Mouse (Mus musculus) myocyte (in vitro differentiated cells): ENCODE measurements at regions not wholly inside any gene's neighbourhood (a gene's known extent, or its start where the extent isn't known, plus 50 kb on each side); places are given as distances from the start of the nearest gene placed in this dataset.

Experiments used
- H3K27me3 ChIP-seq: one replicate; pipeline ENCODE4 v1.6.1; 2011; ENCODE audit not compliant: control insufficient read depth, insufficient read depth, insufficient read length
- H3K36me3 ChIP-seq: one replicate; pipeline ENCODE4 v1.6.1; 2011; ENCODE audit not compliant: control insufficient read depth, insufficient read depth
- H3K4me2 ChIP-seq: one replicate; pipeline ENCODE4 v1.6.1; 2011; ENCODE audit warnings: low read depth, control low read depth
- H3K4me3 ChIP-seq: one replicate; pipeline ENCODE4 v1.5.1; 2011; ENCODE audit warnings: mild to moderate bottlenecking, control low read depth, moderate library complexity
- H3K79me2 ChIP-seq: one replicate; pipeline ENCODE4 v1.6.1; 2011; ENCODE audit not compliant: control insufficient read depth, insufficient read depth
- H3ac ChIP-seq: one replicate; pipeline ENCODE4 v1.6.1; 2011; ENCODE audit not compliant: control insufficient read depth, insufficient read length
- CEBPB ChIP-seq: IDR thresholded peaks from 2 replicates; pipeline ENCODE4 v1.6.1; 2011; ENCODE audit warnings: mild to moderate bottlenecking, moderate library complexity; ENCODE audit not compliant: poor library complexity, insufficient read depth, severe bottlenecking
- E2F4 ChIP-seq: IDR thresholded peaks from one replicate; pipeline ENCODE4 v1.6.1; 2011; ENCODE audit warnings: mild to moderate bottlenecking, control low read depth, moderate library complexity; ENCODE audit not compliant: insufficient read depth
- MAX ChIP-seq: IDR thresholded peaks from one replicate; pipeline ENCODE4 v1.6.1; 2011; ENCODE audit warnings: low read depth, mild to moderate bottlenecking, control low read depth
- MYOD1 ChIP-seq, 3 experiments: IDR thresholded peaks; one replicate each; pipeline ENCODE4 v1.6.1; 2011; ENCODE audit warnings: control low read depth in 2 of 3, low read depth in 2 of 3, mild to moderate bottlenecking in 2 of 3, moderate library complexity in 1 of 3; ENCODE audit not compliant: insufficient read length in 2 of 3, control insufficient read depth in 1 of 3
- MYOG ChIP-seq, 3 experiments: IDR thresholded peaks; one replicate each; pipeline ENCODE4 v1.6.1; 2011; ENCODE audit warnings: control low read depth in 2 of 3, low read depth in 2 of 3, mild to moderate bottlenecking in 2 of 3; ENCODE audit not compliant: insufficient read length in 2 of 3, control insufficient read depth in 1 of 3, insufficient read depth in 1 of 3
- POLR2A ChIP-seq: IDR thresholded peaks from one replicate; pipeline ENCODE4 v1.6.1; 2011; ENCODE audit warnings: low read depth, mild to moderate bottlenecking, control low read depth, moderate library complexity; ENCODE audit not compliant: insufficient read length
- POLR2AphosphoS2 ChIP-seq: IDR thresholded peaks from one replicate; pipeline ENCODE4 v1.6.1; 2011; ENCODE audit warnings: low read depth, control low read depth; ENCODE audit not compliant: insufficient read length
- REST ChIP-seq: IDR thresholded peaks from one replicate; pipeline ENCODE4 v1.6.1; 2011; ENCODE audit warnings: mild to moderate bottlenecking, control low read depth, moderate library complexity; ENCODE audit not compliant: insufficient read depth, insufficient read length
- SRF ChIP-seq: IDR thresholded peaks from one replicate; pipeline ENCODE4 v1.6.1; 2011; ENCODE audit warnings: low read depth; ENCODE audit not compliant: control insufficient read depth, insufficient read length
- TCF12 ChIP-seq: IDR thresholded peaks from one replicate; pipeline ENCODE4 v1.6.1; 2011; ENCODE audit warnings: mild to moderate bottlenecking, control low read depth; ENCODE audit not compliant: poor library complexity, insufficient read depth, severe bottlenecking
- TCF3 ChIP-seq: IDR thresholded peaks from one replicate; pipeline ENCODE4 v1.6.1; 2011; ENCODE audit warnings: low read depth, control low read depth; ENCODE audit not compliant: insufficient read length
- USF1 ChIP-seq: IDR thresholded peaks from one replicate; pipeline ENCODE4 v1.6.1; 2011; ENCODE audit warnings: low read depth, mild to moderate bottlenecking, control low read depth, moderate library complexity

GRCm38 (mm10) chr16:95900181-95900580 lies 90.6 kb downstream of the Psmg1 start:
- no peak overlapping the region for H3ac ChIP-seq
- no peak overlapping the region for H3K4me3 ChIP-seq
- H3K79me2 ChIP-seq, result no peaks in the 10 kb centered on the region
- H3K36me3 ChIP-seq, result no peaks in the 10 kb centered on the region
- H3K27me3 ChIP-seq, result no peaks in the 10 kb centered on the region
- no peak overlapping the region for H3K4me2 ChIP-seq
- TF ChIP-seq REST (no peak), TCF3 (no peak), CEBPB (no peak), MYOD1 (IDR thresholded peaks at IDR 0.05; ENCODE audit: control insufficient read depth in 1 of 3, insufficient read length in 2 of 3, low read depth in 2 of 3) (no peak), MYOG (IDR thresholded peaks at IDR 0.05; ENCODE audit: control insufficient read depth in 1 of 3, insufficient read depth in 1 of 3, insufficient read length in 2 of 3, low read depth in 2 of 3) (no peak), E2F4 (no peak), POLR2AphosphoS2 (no peak), SRF (no peak), MAX (no peak), TCF12 (no peak), POLR2A (no peak), USF1 (no peak)

GRCm38 (mm10) chr16:95899672-95900071 lies 91.1 kb downstream of the Psmg1 start:
- H3K27me3 ChIP-seq, result no peaks in the 10 kb centered on the region
- H3ac ChIP-seq, result no peak overlapping the region
- no peak overlapping the region for H3K4me2 ChIP-seq
- no peak overlapping the region for H3K4me3 ChIP-seq
- H3K79me2 ChIP-seq, result no peaks in the 10 kb centered on the region
- no peaks in the 10 kb centered on the region for H3K36me3 ChIP-seq
- TF ChIP-seq TCF12, result no peak
- TF ChIP-seq E2F4, result no peak
- TF ChIP-seq USF1, result no peak
- no peak for TF ChIP-seq POLR2A

- TF ChIP-seq POLR2A (no peak), POLR2AphosphoS2 (no peak), MYOD1 (IDR thresholded peaks at IDR 0.05; ENCODE audit: control insufficient read depth in 1 of 3, insufficient read length in 2 of 3, low read depth in 2 of 3) (peak in 1 of 3 experiments; percentile 13), MYOG (IDR thresholded peaks at IDR 0.05; ENCODE audit: control insufficient read depth in 1 of 3, insufficient read depth in 1 of 3, insufficient read length in 2 of 3, low read depth in 2 of 3) (no peak), CEBPB (peak; percentile 98), MAX (peak; percentile 92), TCF12 (no peak), E2F4 (no peak)
These were observed 92.9 kb downstream of the Psmg1 start for GRCm38 (mm10) chr16:95897843-95898242.

GRCm38 (mm10) chr16:95896126-95896525 lies 94.6 kb downstream of the Psmg1 start:
- TF ChIP-seq POLR2A, result no peak
- TF ChIP-seq SRF, result no peak
- TF ChIP-seq REST, result no peak
- no peak for TF ChIP-seq USF1
- no peak for TF ChIP-seq MYOD1 (IDR thresholded peaks at IDR 0.05; ENCODE audit: control insufficient read depth in 1 of 3, insufficient read length in 2 of 3, low read depth in 2 of 3)
- TF ChIP-seq E2F4, result no peak
- H3K4me2 ChIP-seq, result no peak overlapping the region
- no peaks in the 10 kb centered on the region for H3K27me3 ChIP-seq
- no peaks in the 10 kb centered on the region for H3K79me2 ChIP-seq
- H3K36me3 ChIP-seq, result no peaks in the 10 kb centered on the region
- H3ac ChIP-seq, result no peak overlapping the region
- no peak overlapping the region for H3K4me3 ChIP-seq

More at GRCm38 (mm10) chr16:95897843-95898242, 92.9 kb downstream of the Psmg1 start:
- Histone ChIP-seq H3K36me3 (no peaks in the 10 kb centered on the region), H3K27me3 (no peaks in the 10 kb centered on the region), H3K4me3 (no peak overlapping the region), H3ac (no peak overlapping the region), H3K4me2 (peak overlapping the region; percentile 21), H3K79me2 (no peaks in the 10 kb centered on the region)

- Histone ChIP-seq H3K4me3 (no peak overlapping the region), H3K4me2 (no peak overlapping the region), H3K36me3 (no peaks in the 10 kb centered on the region), H3ac (no peak overlapping the region), H3K79me2 (no peaks in the 10 kb centered on the region), H3K27me3 (no peaks in the 10 kb centered on the region)
- TF ChIP-seq POLR2A, result no peak
- TF ChIP-seq CEBPB, result no peak
- TF ChIP-seq MYOD1 (IDR thresholded peaks at IDR 0.05; ENCODE audit: control insufficient read depth in 1 of 3, insufficient read length in 2 of 3, low read depth in 2 of 3), result no peak
- TF ChIP-seq TCF3, result no peak
- no peak for TF ChIP-seq E2F4
- no peak for TF ChIP-seq REST
- no peak for TF ChIP-seq SRF
- TF ChIP-seq MYOG (IDR thresholded peaks at IDR 0.05; ENCODE audit: control insufficient read depth in 1 of 3, insufficient read depth in 1 of 3, insufficient read length in 2 of 3, low read depth in 2 of 3), result no peak
- no peak for TF ChIP-seq TCF12
- TF ChIP-seq POLR2AphosphoS2, result no peak
- no peak for TF ChIP-seq USF1
- no peak for TF ChIP-seq MAX
These were observed 97.0 kb downstream of the Psmg1 start for GRCm38 (mm10) chr16:95893534-95894290.
